Mouse (Mus musculus): Measurements from ENCODE around the gene Lama5. TPM values are rescaled to one million over a fixed set of nuclear protein-coding genes. Genes with fewer than 3 reads are reported as not detected.
A peak's percentile ranks its signal among the peaks of the same experiment; 100 is the strongest.

The Lama5 gene
- polyA plus RNA-seq, 1 experiment from 2014 or later, result 1.6 TPM

- Histone ChIP-seq H3K4me1 (replicated peaks) (no peaks in the 10 kb centered on the region), H3K4me3 (replicated peaks) (no peak overlapping the region), H3K27me3 (no peaks in the 10 kb centered on the region), H3K9me3 (replicated peaks) (no peaks in the 10 kb centered on the region), H3K4me2 (no peak overlapping the region), H3K36me3 (replicated peaks) (no peaks in the 10 kb centered on the region), H3K27ac (replicated peaks) (no peak overlapping the region), H3K9ac (no peak overlapping the region)
- 61% methylated on average over 7 of the region's 7 CpGs for WGBS (ENCODE audit: insufficient replicate concordance)
- 0 out of 2 replicates have a peak, but pooled peaks have one; percentile 5 for ATAC-seq (ENCODE audit: insufficient read depth)
These were observed 17.8 kb downstream of the Lama5 start for GRCm38 (mm10) chr2:180207840-180208239.

DNA sequence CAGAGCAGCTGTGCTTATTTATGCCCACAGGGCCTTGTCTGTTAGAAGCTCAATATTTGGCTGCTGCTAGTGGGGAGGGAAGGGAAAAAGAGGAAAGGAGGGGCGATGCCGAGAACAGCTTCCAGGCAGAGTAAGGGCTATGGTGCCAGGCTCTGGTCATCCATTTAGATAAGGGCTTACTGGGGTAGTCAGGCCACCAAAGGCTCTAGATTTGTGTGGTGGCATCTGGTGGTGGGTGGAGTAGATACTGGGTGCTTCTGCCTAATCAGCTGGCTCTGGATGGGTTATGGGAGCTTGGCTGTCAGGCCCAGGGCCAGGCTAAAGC lies 19.7 kb downstream of the Lama5 start:
- Histone ChIP-seq H3K4me3 (replicated peaks) (no peak overlapping the region), H3K9ac (no peak overlapping the region), H3K27ac (replicated peaks) (no peak overlapping the region), H3K27me3 (no peaks in the 10 kb centered on the region), H3K36me3 (replicated peaks) (no peaks in the 10 kb centered on the region), H3K4me2 (no peak overlapping the region), H3K9me3 (replicated peaks) (no peaks in the 10 kb centered on the region), H3K4me1 (replicated peaks) (no peaks in the 10 kb centered on the region)
- WGBS (ENCODE audit: insufficient replicate concordance), result 68% methylated on average over 2 of the region's 2 CpGs
- no peak for ATAC-seq (ENCODE audit: insufficient read depth)

DNA sequence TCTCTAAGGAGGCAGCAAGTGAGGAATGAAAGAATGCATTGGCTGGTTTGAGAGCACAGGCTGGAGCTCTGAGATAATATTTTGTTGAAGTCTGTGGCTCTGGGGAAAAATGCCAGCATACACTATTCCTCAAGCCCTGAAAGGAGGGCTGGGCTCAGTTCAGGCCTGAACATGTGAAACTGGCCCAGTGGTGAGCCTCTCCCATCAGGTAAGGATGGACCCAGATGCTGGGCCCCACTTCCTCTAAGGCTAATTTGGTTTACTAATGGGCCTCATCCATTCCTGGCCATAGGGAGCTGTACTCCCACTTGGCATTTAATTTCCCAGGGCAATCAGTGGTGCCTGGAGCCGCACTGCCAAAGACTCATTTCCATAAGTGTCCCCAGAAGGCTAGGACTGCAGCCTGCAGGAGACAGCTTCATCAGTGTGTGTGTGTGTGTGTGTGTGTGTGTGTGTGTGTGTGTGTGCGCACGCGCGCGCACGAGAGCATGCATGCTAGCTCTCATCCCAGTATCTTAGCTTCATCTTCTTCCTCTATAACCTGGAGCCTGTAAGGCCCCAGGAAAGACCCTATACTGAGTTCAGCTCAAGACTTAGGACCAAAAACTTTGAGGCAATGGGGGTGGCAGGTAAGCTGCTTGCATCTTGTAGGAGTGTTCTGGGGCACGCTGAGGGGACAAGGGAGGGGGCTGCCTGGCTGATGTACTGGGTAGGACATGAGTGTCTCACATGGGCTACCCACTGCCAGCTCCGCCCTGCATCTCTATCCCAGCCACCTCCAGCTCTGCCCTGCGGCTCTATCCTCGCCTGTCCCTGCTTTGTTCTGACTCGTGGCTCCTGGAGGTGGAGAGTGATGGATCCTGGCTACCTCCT lies 20.3 kb downstream of the Lama5 start:
- Histone ChIP-seq H3K27ac (replicated peaks) (no peak overlapping the region), H3K4me2 (no peak overlapping the region), H3K27me3 (no peaks in the 10 kb centered on the region), H3K36me3 (replicated peaks) (no peaks in the 10 kb centered on the region), H3K9ac (no peak overlapping the region), H3K4me1 (replicated peaks) (no peaks in the 10 kb centered on the region), H3K4me3 (replicated peaks) (no peak overlapping the region), H3K9me3 (replicated peaks) (no peaks in the 10 kb centered on the region)
- WGBS (ENCODE audit: insufficient replicate concordance), result 73% methylated on average over 12 of the region's 12 CpGs
- no peak for ATAC-seq (ENCODE audit: insufficient read depth)

GRCm38 (mm10) chr2:180204501-180204900 lies 21.2 kb downstream of the Lama5 start:
- H3K36me3 ChIP-seq (replicated peaks), result no peaks in the 10 kb centered on the region
- H3K4me1 ChIP-seq (replicated peaks), result no peaks in the 10 kb centered on the region
- no peak overlapping the region for H3K9ac ChIP-seq
- H3K27me3 ChIP-seq, result no peaks in the 10 kb centered on the region
- H3K4me3 ChIP-seq (replicated peaks), result no peak overlapping the region
- no peaks in the 10 kb centered on the region for H3K9me3 ChIP-seq (replicated peaks)
- no peak overlapping the region for H3K4me2 ChIP-seq
- 81% methylated on average over 9 of the region's 9 CpGs for WGBS (ENCODE audit: insufficient replicate concordance)
- H3K27ac ChIP-seq (replicated peaks), result no peak overlapping the region
- ATAC-seq (ENCODE audit: insufficient read depth), result no peak

- Histone ChIP-seq H3K4me1 (replicated peaks) (no peaks in the 10 kb centered on the region), H3K4me2 (no peak overlapping the region), H3K4me3 (replicated peaks) (no peak overlapping the region), H3K27ac (replicated peaks) (no peak overlapping the region), H3K36me3 (replicated peaks) (no peaks in the 10 kb centered on the region), H3K27me3 (no peaks in the 10 kb centered on the region), H3K9me3 (replicated peaks) (no peaks in the 10 kb centered on the region), H3K9ac (no peak overlapping the region)
- 35% methylated on average over 10 of the region's 10 CpGs for WGBS (ENCODE audit: insufficient replicate concordance)
- ATAC-seq (ENCODE audit: insufficient read depth), result no peak
These were observed 22.9 kb downstream of the Lama5 start for GRCm38 (mm10) chr2:180202805-180203204.

- WGBS (ENCODE audit: insufficient replicate concordance), result 80% methylated on average over 14 of the region's 14 CpGs
- H3K9me3 ChIP-seq (replicated peaks), result no peaks in the 10 kb centered on the region
- no peaks in the 10 kb centered on the region for H3K36me3 ChIP-seq (replicated peaks)
- no peak for ATAC-seq (ENCODE audit: insufficient read depth)
- no peak overlapping the region for H3K4me2 ChIP-seq
- H3K27me3 ChIP-seq, result no peaks in the 10 kb centered on the region
- H3K4me1 ChIP-seq (replicated peaks), result no peaks in the 10 kb centered on the region
- no peak overlapping the region for H3K4me3 ChIP-seq (replicated peaks)
- no peak overlapping the region for H3K9ac ChIP-seq
- H3K27ac ChIP-seq (replicated peaks), result no peak overlapping the region
These were observed 23.4 kb downstream of the Lama5 start for GRCm38 (mm10) chr2:180202263-180202662.

DNA sequence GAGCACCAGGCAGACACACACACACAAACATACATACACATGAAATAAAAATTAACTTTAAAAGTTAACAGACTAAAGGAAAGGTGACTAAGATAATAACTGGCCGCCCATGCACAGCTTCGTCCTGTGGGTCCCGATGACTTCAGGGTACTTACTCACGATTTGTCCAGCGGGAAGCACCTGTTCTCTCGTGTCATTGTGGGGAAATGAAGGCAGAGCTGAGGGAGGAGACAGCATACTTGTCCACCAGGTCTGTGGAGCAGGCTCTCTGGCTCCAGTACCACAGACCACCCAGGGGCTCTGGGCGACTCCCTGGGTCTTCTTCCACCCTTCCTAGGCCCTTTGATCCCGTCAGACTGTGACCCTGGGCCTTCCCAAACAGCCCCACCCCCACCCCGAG lies 24.4 kb downstream of the Lama5 start:
- Histone ChIP-seq H3K27me3 (no peaks in the 10 kb centered on the region), H3K27ac (replicated peaks) (no peak overlapping the region), H3K9me3 (replicated peaks) (no peaks in the 10 kb centered on the region), H3K4me3 (replicated peaks) (no peak overlapping the region), H3K4me2 (no peak overlapping the region), H3K36me3 (replicated peaks) (no peaks in the 10 kb centered on the region), H3K9ac (no peak overlapping the region), H3K4me1 (replicated peaks) (no peaks in the 10 kb centered on the region)
- WGBS (ENCODE audit: insufficient replicate concordance), result 61% methylated on average over 9 of the region's 9 CpGs
- no peak for ATAC-seq (ENCODE audit: insufficient read depth)

DNA sequence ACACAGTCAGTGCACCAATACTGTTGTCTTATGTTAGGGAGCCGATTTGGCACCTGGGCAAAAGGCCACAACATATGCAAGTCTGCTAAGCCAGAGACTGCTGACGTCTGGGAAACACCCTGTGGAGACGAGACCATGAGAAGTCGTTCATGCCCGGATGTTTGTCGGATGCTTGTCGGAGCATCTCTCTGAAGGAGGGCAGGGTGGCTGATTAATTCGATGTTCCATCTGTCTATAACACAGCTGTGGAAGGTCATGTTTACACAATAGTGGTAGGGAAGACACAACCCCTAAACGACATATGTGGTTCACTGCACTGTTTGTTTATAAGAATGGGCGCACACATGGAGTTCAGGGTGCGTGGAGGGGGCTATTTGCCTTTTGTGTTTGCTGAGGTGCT lies 25.0 kb downstream of the Lama5 start:
- ATAC-seq (ENCODE audit: insufficient read depth), result no peak
- 66% methylated on average over 11 of the region's 11 CpGs for WGBS (ENCODE audit: insufficient replicate concordance)
- Histone ChIP-seq H3K27ac (replicated peaks) (no peak overlapping the region), H3K4me3 (replicated peaks) (no peak overlapping the region), H3K4me2 (no peak overlapping the region), H3K9me3 (replicated peaks) (no peaks in the 10 kb centered on the region), H3K27me3 (no peaks in the 10 kb centered on the region), H3K36me3 (replicated peaks) (no peaks in the 10 kb centered on the region), H3K4me1 (replicated peaks) (no peaks in the 10 kb centered on the region), H3K9ac (no peak overlapping the region)

GRCm38 (mm10) chr2:180198782-180199181 lies 26.9 kb downstream of the Lama5 start:
- H3K4me2 ChIP-seq, result no peak overlapping the region
- no peak for ATAC-seq (ENCODE audit: insufficient read depth)
- H3K27ac ChIP-seq (replicated peaks), result no peak overlapping the region
- H3K9ac ChIP-seq, result no peak overlapping the region
- no peak overlapping the region for H3K4me3 ChIP-seq (replicated peaks)
- 85% methylated on average over 10 of the region's 10 CpGs for WGBS (ENCODE audit: insufficient replicate concordance)
- H3K36me3 ChIP-seq (replicated peaks), result no peaks in the 10 kb centered on the region
- H3K27me3 ChIP-seq, result no peaks in the 10 kb centered on the region
- H3K9me3 ChIP-seq (replicated peaks), result no peaks in the 10 kb centered on the region
- no peaks in the 10 kb centered on the region for H3K4me1 ChIP-seq (replicated peaks)

DNA sequence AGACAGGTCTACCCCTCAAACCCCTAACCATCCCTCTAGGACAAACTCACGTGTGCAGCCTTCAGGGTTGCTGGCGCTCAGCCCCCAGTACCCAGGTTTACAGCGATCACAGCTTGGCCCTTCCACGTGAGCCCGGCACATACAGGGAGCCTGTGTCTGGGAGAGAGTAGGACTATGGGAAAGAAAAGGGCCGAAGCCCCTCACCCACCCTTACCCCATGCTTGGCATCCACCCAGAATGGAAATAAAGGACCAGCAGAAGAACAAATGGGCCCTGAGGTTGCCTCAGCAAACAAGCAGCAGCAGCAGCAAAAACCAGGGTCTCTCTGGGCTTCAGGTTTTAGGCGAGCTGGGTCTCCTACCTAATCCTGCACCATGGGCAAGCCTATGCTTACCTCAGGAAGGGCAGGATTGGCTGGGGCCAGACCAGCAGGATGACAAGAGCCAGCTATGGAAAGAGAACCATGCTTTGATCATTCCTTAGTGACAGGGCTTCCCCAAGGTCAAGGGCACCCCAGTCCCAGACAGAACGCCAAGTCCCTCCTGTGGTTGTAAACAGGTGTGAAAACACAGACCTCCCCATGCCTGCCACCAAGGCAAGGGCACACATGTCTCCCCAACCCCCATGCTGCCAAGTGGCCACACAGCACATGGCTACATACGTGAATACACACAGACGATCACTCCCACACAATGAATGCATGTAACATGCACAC lies 28.2 kb downstream of the Lama5 start:
- no peaks in the 10 kb centered on the region for H3K9me3 ChIP-seq (replicated peaks)
- WGBS (ENCODE audit: insufficient replicate concordance), result 58% methylated on average over 10 of the region's 10 CpGs
- no peaks in the 10 kb centered on the region for H3K27me3 ChIP-seq
- H3K9ac ChIP-seq, result no peak overlapping the region
- no peaks in the 10 kb centered on the region for H3K4me1 ChIP-seq (replicated peaks)
- no peaks in the 10 kb centered on the region for H3K36me3 ChIP-seq (replicated peaks)
- no peak for ATAC-seq (ENCODE audit: insufficient read depth)
- no peak overlapping the region for H3K4me2 ChIP-seq
- H3K27ac ChIP-seq (replicated peaks), result no peak overlapping the region
- no peak overlapping the region for H3K4me3 ChIP-seq (replicated peaks)

GRCm38 (mm10) chr2:180196610-180197322 lies 28.9 kb downstream of the Lama5 start:
- Histone ChIP-seq H3K27ac (replicated peaks) (no peak overlapping the region), H3K4me1 (replicated peaks) (no peaks in the 10 kb centered on the region), H3K9ac (no peak overlapping the region), H3K36me3 (replicated peaks) (no peaks in the 10 kb centered on the region), H3K4me3 (replicated peaks) (no peak overlapping the region), H3K27me3 (no peaks in the 10 kb centered on the region), H3K9me3 (replicated peaks) (no peaks in the 10 kb centered on the region), H3K4me2 (no peak overlapping the region)
- ATAC-seq (ENCODE audit: insufficient read depth), result no peak
- 51% methylated on average over 10 of the region's 12 CpGs for WGBS (ENCODE audit: insufficient replicate concordance)

Measured in liver, embryonic 15.5 days (tissue).